Mouse (Mus musculus) neural tube, embryonic 13.5 days (tissue): ENCODE results near the gene Lgals1. TPM values are rescaled to one million over a fixed set of nuclear protein-coding genes. Genes with fewer than 3 reads are reported as not detected.

ENCODE experiments used
- ATAC-seq: fragments of 200-750 bp; cut with Nextera tagmentation; 2 replicates; pipeline ENCODE4 v1.8.0; 2017; ENCODE audit warnings: low read depth, mild to moderate bottlenecking, moderate TSS enrichment, moderate library complexity
- H3K27ac ChIP-seq: fragments of 300-500 bp; sonication (generic); replicated peaks from 2 replicates; pipeline ENCODE4 v1.5.1; 2015; ENCODE audit warnings: moderate library complexity, mild to moderate bottlenecking, inconsistent platforms
- H3K27me3 ChIP-seq: fragments of 300-500 bp; sonication (generic); 2 replicates; pipeline ENCODE4 v1.6.1; 2015; ENCODE audit warnings: mild to moderate bottlenecking, inconsistent platforms
- H3K36me3 ChIP-seq: fragments of 300-500 bp; sonication (generic); 2 replicates; pipeline ENCODE4 v1.6.1; 2015; ENCODE audit warnings: mild to moderate bottlenecking, inconsistent platforms
- H3K4me1 ChIP-seq: fragments of 300-500 bp; sonication (generic); replicated peaks from 2 replicates; pipeline ENCODE4 v1.6.1; 2015; ENCODE audit warnings: inconsistent platforms
- H3K4me2 ChIP-seq: fragments of 300-500 bp; sonication (generic); 2 replicates; pipeline ENCODE4 v1.6.1; 2015; ENCODE audit warnings: inconsistent platforms, mild to moderate bottlenecking, moderate library complexity
- H3K4me3 ChIP-seq: fragments of 300-500 bp; sonication (generic); 2 replicates; pipeline ENCODE4 v1.5.1; 2015; ENCODE audit warnings: mild to moderate bottlenecking, inconsistent platforms
- H3K9ac ChIP-seq: fragments of 300-500 bp; sonication (generic); 2 replicates; pipeline ENCODE4 v1.6.1; 2015; ENCODE audit warnings: moderate library complexity, mild to moderate bottlenecking, inconsistent platforms
- H3K9me3 ChIP-seq: fragments of 300-500 bp; sonication (generic); 2 replicates; pipeline ENCODE4 v1.6.1; 2016; ENCODE audit warnings: inconsistent platforms
- WGBS: fragments of 180-500 bp; shearing (Covaris S2); methylation state at CpG from one replicate; pipeline ENCODE4 v1.1.7; 2015; 5-methylcytosine and 5-hydroxymethylcytosine counted together
- polyA plus RNA-seq: library from polyadenylated mRNA; unstranded; fragments of >200 nt; fragmentation: Nextera tagmentation; extraction: Ambion mirVana; gene quantifications from 2 replicates; pipeline ENCODE4 v1.2.1, GENCODE M21; 2015

The Lgals1 gene
- polyA plus RNA-seq, 1 experiment from 2014 or later, result 273 TPM

- 55% methylated on average over 8 of the region's 8 CpGs for WGBS
- H3K27ac ChIP-seq, result no peak overlapping the region
- peak overlapping the region; percentile 64 for H3K9ac ChIP-seq
- H3K4me3 ChIP-seq, result peak overlapping the region; percentile 33; the same call in 1 of the 2 replicates
- ATAC-seq, result no peak
- H3K27me3 ChIP-seq, result peaks cover 11% of the 10 kb centered on the region
- H3K9me3 ChIP-seq, result no peaks in the 10 kb centered on the region
- no peaks in the 10 kb centered on the region for H3K36me3 ChIP-seq
- H3K4me2 ChIP-seq, result peak overlapping the region; percentile 59
- peaks cover 38% of the 10 kb centered on the region for H3K4me1 ChIP-seq
Observed at GRCm38 (mm10) chr15:78928539-78928938, 2.0 kb downstream of the Lgals1 start.

GRCm38 (mm10) chr15:78930192-78930706 lies 3.7 kb downstream of the Lgals1 start:
- H3K27me3 ChIP-seq, result peaks cover 11% of the 10 kb centered on the region
- 89% methylated on average over 6 of the region's 6 CpGs for WGBS
- no peak overlapping the region for H3K27ac ChIP-seq

GRCm38 (mm10) chr15:78930801-78931426 lies 4.4 kb downstream of the Lgals1 start:
- Histone ChIP-seq H3K4me1 (peaks cover 34% of the 10 kb centered on the region), H3K36me3 (no peaks in the 10 kb centered on the region), H3K27ac (no peak overlapping the region), H3K9ac (no peak overlapping the region), H3K4me3 (no peak overlapping the region), H3K9me3 (no peaks in the 10 kb centered on the region), H3K27me3 (peaks cover 11% of the 10 kb centered on the region), H3K4me2 (no peak overlapping the region)
- 90% methylated on average over 7 of the region's 7 CpGs for WGBS
- no peak for ATAC-seq

More at GRCm38 (mm10) chr15:78930192-78930706, 3.7 kb downstream of the Lgals1 start:
- Histone ChIP-seq H3K36me3 (no peaks in the 10 kb centered on the region), H3K9ac (no peak overlapping the region), H3K4me2 (no peak overlapping the region), H3K4me3 (no peak overlapping the region), H3K9me3 (no peaks in the 10 kb centered on the region), H3K4me1 (peaks cover 34% of the 10 kb centered on the region)
- no peak for ATAC-seq

- Histone ChIP-seq H3K27me3 (peaks cover 11% of the 10 kb centered on the region), H3K9ac (no peak overlapping the region), H3K36me3 (no peaks in the 10 kb centered on the region), H3K4me1 (peaks cover 32% of the 10 kb centered on the region), H3K9me3 (no peaks in the 10 kb centered on the region), H3K27ac (no peak overlapping the region), H3K4me2 (no peak overlapping the region), H3K4me3 (no peak overlapping the region)
- 36% methylated on average over 3 of the region's 3 CpGs for WGBS
- no peak for ATAC-seq
Observed at GRCm38 (mm10) chr15:78931577-78931976, 5.1 kb downstream of the Lgals1 start.

- H3K4me3 ChIP-seq, result peak within 1 kb of the TSS; percentile 70
- H3K4me2 ChIP-seq, result peak within 1 kb of the TSS; percentile 66
- under 1% methylated on average over 42 of the region's 42 CpGs for WGBS
- peaks cover 17% of the 10 kb centered on the region for H3K4me1 ChIP-seq
- ATAC-seq, result peak; percentile 90
- H3K27ac ChIP-seq, result peak within 1 kb of the TSS; percentile 84
- H3K9me3 ChIP-seq, result no peaks in the 10 kb centered on the region
- no peaks in the 10 kb centered on the region for H3K27me3 ChIP-seq
- peaks cover 30% of the 10 kb centered on the region for H3K36me3 ChIP-seq
- H3K9ac ChIP-seq, result peak within 1 kb of the TSS; percentile 85
Observed at GRCm38 (mm10) chr15:78934784-78935320, 8.3 kb downstream of the Lgals1 start, which contains the start of gene Nol12. Gene Nol12 (plus strand): TSS chr15:78934933.

- Histone ChIP-seq H3K4me3 (no peak overlapping the region), H3K9ac (peak overlapping the region; percentile 85; the same call in 1 of the 2 replicates), H3K4me1 (peaks cover 17% of the 10 kb centered on the region), H3K27me3 (no peaks in the 10 kb centered on the region), H3K4me2 (peak overlapping the region; percentile 66; the same call in 1 of the 2 replicates), H3K27ac (no peak overlapping the region), H3K9me3 (no peaks in the 10 kb centered on the region), H3K36me3 (peaks cover 45% of the 10 kb centered on the region)
- WGBS, result 95% methylated on average over 12 of the region's 12 CpGs
- no peak for ATAC-seq
Observed at GRCm38 (mm10) chr15:78936403-78936802, 9.9 kb downstream of the Lgals1 start.

GRCm38 (mm10) chr15:78937311-78937710 lies 10.8 kb downstream of the Lgals1 start:
- Histone ChIP-seq H3K36me3 (peaks cover 52% of the 10 kb centered on the region), H3K4me3 (no peak overlapping the region), H3K9me3 (no peaks in the 10 kb centered on the region), H3K4me1 (peaks cover 17% of the 10 kb centered on the region), H3K4me2 (no peak overlapping the region), H3K9ac (0 out of 2 replicates have a peak overlapping the region, but pooled peaks have one; percentile 31), H3K27me3 (no peaks in the 10 kb centered on the region), H3K27ac (no peak overlapping the region)
- 86% methylated on average over 10 of the region's 10 CpGs for WGBS
- no peak for ATAC-seq

GRCm38 (mm10) chr15:78937963-78938362 lies 11.4 kb downstream of the Lgals1 start:
- Histone ChIP-seq H3K9ac (0 out of 2 replicates have a peak overlapping the region, but pooled peaks have one; percentile 31), H3K4me3 (no peak overlapping the region), H3K9me3 (no peaks in the 10 kb centered on the region), H3K4me1 (peaks cover 23% of the 10 kb centered on the region), H3K27me3 (no peaks in the 10 kb centered on the region), H3K27ac (no peak overlapping the region), H3K4me2 (no peak overlapping the region), H3K36me3 (peaks cover 52% of the 10 kb centered on the region)
- no peak for ATAC-seq
- WGBS, result 77% methylated on average over 2 of the region's 2 CpGs

- 92% methylated on average over 13 of the region's 13 CpGs for WGBS
- H3K4me3 ChIP-seq, result no peak overlapping the region
- H3K36me3 ChIP-seq, result peaks cover 52% of the 10 kb centered on the region
- H3K27ac ChIP-seq, result no peak overlapping the region
- no peak for ATAC-seq
- no peak overlapping the region for H3K9ac ChIP-seq
- peaks cover 26% of the 10 kb centered on the region for H3K4me1 ChIP-seq
- no peak overlapping the region for H3K4me2 ChIP-seq
- H3K9me3 ChIP-seq, result no peaks in the 10 kb centered on the region
- H3K27me3 ChIP-seq, result no peaks in the 10 kb centered on the region
Observed at GRCm38 (mm10) chr15:78940325-78940724, 13.8 kb downstream of the Lgals1 start.

GRCm38 (mm10) chr15:78942663-78943062 lies 16.1 kb downstream of the Lgals1 start:
- 0 out of 2 replicates have a peak, but pooled peaks cover 2% of the 10 kb centered on the region for H3K27me3 ChIP-seq
- peaks cover 43% of the 10 kb centered on the region for H3K36me3 ChIP-seq
- peaks cover 24% of the 10 kb centered on the region for H3K4me1 ChIP-seq
- peak overlapping the region; percentile 36 for H3K4me3 ChIP-seq
- no peaks in the 10 kb centered on the region for H3K9me3 ChIP-seq
- H3K27ac ChIP-seq, result peak overlapping the region; percentile 62; the same call in 1 of the 2 replicates
- H3K4me2 ChIP-seq, result peak overlapping the region; percentile 54
- peak overlapping the region; percentile 76 for H3K9ac ChIP-seq
- peak; percentile 58 for ATAC-seq
- 5% methylated on average over 9 of the region's 9 CpGs for WGBS

GRCm38 (mm10) chr15:78946232-78946631 lies 19.7 kb downstream of the Lgals1 start:
- peaks cover 9% of the 10 kb centered on the region for H3K36me3 ChIP-seq
- H3K27ac ChIP-seq, result no peak overlapping the region
- no peak for ATAC-seq
- H3K27me3 ChIP-seq, result 0 out of 2 replicates have a peak, but pooled peaks cover 2% of the 10 kb centered on the region
- H3K4me2 ChIP-seq, result no peak overlapping the region
- 80% methylated on average over 7 of the region's 7 CpGs for WGBS
- H3K4me3 ChIP-seq, result no peak overlapping the region
- no peak overlapping the region for H3K9ac ChIP-seq
- peaks cover 35% of the 10 kb centered on the region for H3K4me1 ChIP-seq
- no peaks in the 10 kb centered on the region for H3K9me3 ChIP-seq

GRCm38 (mm10) chr15:78947657-78948056 lies 21.1 kb downstream of the Lgals1 start, which contains the start of gene Triobp:
Gene Triobp (plus strand): TSS chr15:78947724.
- Histone ChIP-seq H3K9me3 (no peaks in the 10 kb centered on the region), H3K9ac (peak within 1 kb of the TSS; percentile 77), H3K4me1 (peaks cover 32% of the 10 kb centered on the region), H3K27me3 (0 out of 2 replicates have a peak, but pooled peaks cover 2% of the 10 kb centered on the region), H3K27ac (peak within 1 kb of the TSS; percentile 75), H3K36me3 (peaks cover 14% of the 10 kb centered on the region), H3K4me2 (peak within 1 kb of the TSS; percentile 60), H3K4me3 (peak within 1 kb of the TSS; percentile 64)
- under 1% methylated on average over 24 of the region's 24 CpGs for WGBS
- ATAC-seq, result peak; percentile 96
